Mouse (Mus musculus) bone marrow, adult 2 months (tissue): ENCODE measurements around the gene Odf2.

Source experiments
- CTCF ChIP-seq: fragments of 200-500 bp; IDR thresholded peaks from 2 replicates; pipeline ENCODE4 v1.5.1; 2011; ENCODE audit warnings: low read length, control low read depth; ENCODE audit not compliant: control insufficient read depth, insufficient read depth
- POLR2A ChIP-seq: fragments of 200-500 bp; IDR thresholded peaks from 2 replicates; pipeline ENCODE4 v1.6.1; 2011; ENCODE audit warnings: low read depth, mild to moderate bottlenecking, control low read depth, low read length, borderline replicate concordance; ENCODE audit not compliant: control insufficient read depth

DNA sequence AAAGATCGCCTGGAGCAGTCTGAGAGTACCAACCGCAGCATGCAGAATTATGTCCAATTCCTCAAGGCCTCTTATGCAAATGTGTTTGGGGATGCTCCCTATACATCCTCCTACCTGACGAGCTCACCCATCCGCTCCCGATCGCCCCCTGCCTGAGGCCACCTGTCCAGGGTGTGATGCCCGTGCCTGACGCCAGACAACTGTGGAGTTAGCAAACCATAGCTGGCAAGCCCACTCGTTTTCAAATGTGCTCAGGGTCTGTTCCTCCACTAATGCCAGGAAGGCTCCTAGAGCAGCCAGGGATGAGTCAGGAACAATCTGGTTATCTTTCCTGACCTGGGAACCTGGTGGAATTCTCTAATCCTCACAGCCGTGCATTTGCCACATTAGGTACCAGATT lies 41.5 kb downstream of the Odf2 start:
- TF ChIP-seq CTCF (no peak), POLR2A (no peak)
